Mouse (Mus musculus) cerebellum, adult 2 months (tissue): ENCODE measurements at regions not wholly inside any gene's neighbourhood (a gene's known extent, or its start where the extent isn't known, plus 50 kb on each side); places are given as distances from the start of the nearest gene placed in this dataset.

Experiments
- CTCF ChIP-seq: fragments of 200-500 bp; IDR thresholded peaks from 2 replicates; pipeline ENCODE4 v1.5.1; 2011; ENCODE audit warnings: low read depth, mild to moderate bottlenecking, control low read depth, low read length, moderate library complexity, borderline replicate concordance; ENCODE audit not compliant: insufficient read depth
- POLR2A ChIP-seq: fragments of 200-500 bp; IDR thresholded peaks from 2 replicates; pipeline ENCODE4 v1.6.1; 2011; ENCODE audit warnings: low read length, control low read depth, borderline replicate concordance; ENCODE audit not compliant: insufficient read depth

DNA sequence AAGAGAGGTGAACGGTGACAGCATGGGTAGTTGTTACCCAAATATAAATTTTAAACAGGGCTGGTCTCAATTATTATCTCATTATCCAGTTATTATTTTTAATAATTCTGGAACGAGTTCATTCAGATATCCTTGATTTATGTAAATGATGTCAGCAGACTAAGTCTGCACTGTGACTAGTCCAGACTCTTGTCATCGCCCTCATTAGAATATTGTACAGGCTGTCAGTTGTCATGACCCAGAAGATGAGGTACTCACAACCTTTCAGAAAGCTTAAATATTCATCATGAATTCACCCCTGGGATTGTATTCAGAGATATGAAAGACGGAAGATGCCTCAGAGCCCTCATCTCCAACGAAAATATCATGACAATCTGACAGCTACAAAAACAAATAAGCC is 300.3 kb upstream of the Nrsn1 start:
- TF ChIP-seq POLR2A, result no peak
- no peak for TF ChIP-seq CTCF
